Mouse (Mus musculus): Measurements from ENCODE around the gene Unc80.

The Unc80 gene

GRCm38 (mm10) chr1:66704523-66704922 is 236.4 kb downstream of the Unc80 start:
- no peak for DNase-seq (ENCODE audit: low spot score in 2 of 2)

GRCm38 (mm10) chr1:66712859-66713258 is 244.7 kb downstream of the Unc80 start:
- no peak for DNase-seq (ENCODE audit: low spot score in 2 of 2)

GRCm38 (mm10) chr1:66730581-66730980 is 262.4 kb downstream of the Unc80 start:
- DNase-seq (ENCODE audit: low spot score in 2 of 2): no peak
